Mouse (Mus musculus) heart, embryonic 11.5 days (tissue): ENCODE data around the gene Trmt1. TPM values are rescaled to one million over a fixed set of nuclear protein-coding genes. Genes with fewer than 3 reads are reported as not detected.
A peak's percentile ranks its signal among the peaks of the same experiment; 100 is the strongest.

Experiments used
- ATAC-seq: fragments of 200-750 bp; cut with Nextera tagmentation; replicated peaks from 2 replicates; pipeline ENCODE4 v1.8.0; 2017; ENCODE audit warnings: moderate library complexity; ENCODE audit not compliant: insufficient number of reproducible peaks, low FRiP score, low TSS enrichment
- H3K27ac ChIP-seq: fragments of 300-500 bp; sonication (generic); 2 replicates; pipeline ENCODE4 v1.5.1; 2014; ENCODE audit warnings: mild to moderate bottlenecking, low read depth, low read length
- H3K27me3 ChIP-seq: fragments of 300-500 bp; sonication (generic); 2 replicates; pipeline ENCODE4 v1.6.1; 2014; ENCODE audit warnings: mild to moderate bottlenecking, low read length, mixed read lengths; ENCODE audit not compliant: control insufficient read depth, insufficient read depth
- H3K36me3 ChIP-seq: fragments of 300-500 bp; sonication (generic); 2 replicates; pipeline ENCODE4 v1.6.1; 2014; ENCODE audit warnings: mild to moderate bottlenecking, low read length, moderate library complexity, mixed read lengths; ENCODE audit not compliant: control insufficient read depth, insufficient read depth
- H3K4me1 ChIP-seq: fragments of 300-500 bp; sonication (generic); 2 replicates; pipeline ENCODE4 v1.6.1; 2014; ENCODE audit warnings: low read length; ENCODE audit not compliant: control insufficient read depth, insufficient read depth
- H3K4me2 ChIP-seq: fragments of 300-500 bp; sonication (generic); 2 replicates; pipeline ENCODE4 v1.6.1; 2014; ENCODE audit warnings: mild to moderate bottlenecking, moderate library complexity
- H3K4me3 ChIP-seq: fragments of 300-500 bp; sonication (generic); 2 replicates; pipeline ENCODE4 v1.5.1; 2014; ENCODE audit warnings: low read depth, low read length
- H3K9ac ChIP-seq: fragments of 300-500 bp; sonication (generic); 2 replicates; pipeline ENCODE4 v1.6.1; 2014; ENCODE audit warnings: mild to moderate bottlenecking, low read depth, low read length, moderate library complexity
- H3K9me3 ChIP-seq: fragments of 300-500 bp; sonication (generic); replicated peaks from 2 replicates; pipeline ENCODE4 v1.6.1; 2016; ENCODE audit warnings: low read length; ENCODE audit not compliant: control insufficient read depth
- WGBS: fragments of 180-500 bp; shearing (Covaris S2); extraction: QIAGEN DNeasy Blood & Tissue Kit; methylation state at CpG from one replicate; pipeline ENCODE4 v1.1.7; 2014; ENCODE audit not compliant: insufficient replicate concordance; 5-methylcytosine and 5-hydroxymethylcytosine counted together
- polyA plus RNA-seq: library from polyadenylated mRNA; unstranded; fragments of >200 nt; fragmentation: Nextera tagmentation; extraction: Ambion mirVana; gene quantifications from 2 replicates; pipeline ENCODE4 v1.2.1, GENCODE M21; 2014

Gene Trmt1
- polyA plus RNA-seq, 1 experiment from 2014 or later = 51.6 TPM

DNA sequence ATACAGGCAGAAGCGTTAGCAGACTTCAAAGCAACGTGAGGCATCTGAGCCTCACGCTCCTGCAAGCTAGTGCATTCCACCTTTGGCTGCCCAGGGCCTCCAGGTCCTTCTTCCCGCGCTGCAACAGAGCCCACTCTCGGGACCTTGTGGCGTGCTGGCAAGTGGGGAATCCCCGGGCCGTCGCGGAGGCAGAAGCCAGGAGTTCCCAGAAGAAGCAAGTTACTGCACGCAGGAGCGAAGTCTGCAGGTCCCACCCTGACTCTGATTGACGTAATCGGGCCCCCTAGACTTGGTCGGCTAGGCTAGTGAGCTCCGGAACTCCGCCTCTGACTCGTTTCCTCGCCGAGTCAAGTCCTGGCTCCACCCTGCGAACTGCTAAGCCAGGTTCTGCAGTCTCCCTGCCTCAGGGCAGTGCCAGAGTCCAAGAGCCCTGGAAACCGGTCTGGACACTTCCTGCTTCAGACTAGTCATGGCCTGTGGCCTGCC is 29.4 kb upstream of the Trmt1 start:
- under 1% methylated on average over 23 of the region's 23 CpGs for WGBS
- H3K27ac ChIP-seq = peak overlapping the region; percentile 98
- peak overlapping the region; percentile 94 for H3K4me2 ChIP-seq
- H3K9me3 ChIP-seq = no peaks in the 10 kb centered on the region
- peak overlapping the region; percentile 47 for H3K4me3 ChIP-seq
- H3K27me3 ChIP-seq = no peaks in the 10 kb centered on the region
- H3K4me1 ChIP-seq = peaks cover 53% of the 10 kb centered on the region
- peak overlapping the region; percentile 82 for H3K9ac ChIP-seq
- peak; percentile 61 for ATAC-seq
- no peaks in the 10 kb centered on the region for H3K36me3 ChIP-seq

DNA sequence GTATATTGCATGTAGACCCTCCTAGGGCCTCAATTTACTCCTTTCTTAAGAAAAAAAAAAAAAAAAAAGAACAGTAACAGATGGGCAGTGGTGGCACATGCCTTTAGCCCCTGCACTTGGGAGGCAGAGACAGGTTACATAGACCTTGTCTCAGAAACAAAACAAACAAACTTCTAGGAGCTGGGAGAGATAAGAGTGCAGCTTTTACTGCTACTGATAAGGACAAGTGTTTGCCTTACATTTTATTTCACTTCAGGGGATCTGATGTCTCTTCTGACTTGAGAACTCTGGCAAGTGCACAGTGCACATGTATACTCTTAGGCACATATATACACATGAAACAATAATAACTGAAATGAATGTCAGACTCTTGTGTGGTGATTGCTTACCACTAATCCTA is 28.9 kb upstream of the Trmt1 start:
- H3K9me3 ChIP-seq = no peaks in the 10 kb centered on the region
- H3K9ac ChIP-seq = peak overlapping the region; percentile 82
- peak overlapping the region; percentile 94 for H3K4me2 ChIP-seq
- no peaks in the 10 kb centered on the region for H3K36me3 ChIP-seq
- H3K4me1 ChIP-seq = peaks cover 53% of the 10 kb centered on the region
- no peak for ATAC-seq
- H3K27ac ChIP-seq = peak overlapping the region; percentile 98
- H3K27me3 ChIP-seq = no peaks in the 10 kb centered on the region
- peak overlapping the region; percentile 47 for H3K4me3 ChIP-seq

GRCm38 (mm10) chr8:84657680-84658079 is 28.4 kb upstream of the Trmt1 start:
- H3K36me3 ChIP-seq = no peaks in the 10 kb centered on the region
- no peaks in the 10 kb centered on the region for H3K9me3 ChIP-seq
- no peak overlapping the region for H3K4me3 ChIP-seq
- H3K4me1 ChIP-seq = peaks cover 53% of the 10 kb centered on the region
- H3K27ac ChIP-seq = peak overlapping the region; percentile 98; the same call in 1 of the 2 replicates
- ATAC-seq = no peak
- 0 out of 2 replicates have a peak overlapping the region, but pooled peaks have one; percentile 6 for H3K9ac ChIP-seq
- whole genome bisulfite sequencing = 43% methylated on average over 4 of the region's 4 CpGs
- peak overlapping the region; percentile 94 for H3K4me2 ChIP-seq
- no peaks in the 10 kb centered on the region for H3K27me3 ChIP-seq

GRCm38 (mm10) chr8:84658951-84659350 is 27.2 kb upstream of the Trmt1 start:
- WGBS = 26% methylated on average over 1 of the region's 1 CpGs
- Histone ChIP-seq H3K9ac (0 out of 2 replicates have a peak overlapping the region, but pooled peaks have one; percentile 6), H3K27ac (peak overlapping the region; percentile 96), H3K27me3 (no peaks in the 10 kb centered on the region), H3K4me3 (peak overlapping the region; percentile 9; the same call in 1 of the 2 replicates), H3K9me3 (no peaks in the 10 kb centered on the region), H3K36me3 (no peaks in the 10 kb centered on the region), H3K4me1 (peaks cover 53% of the 10 kb centered on the region), H3K4me2 (no peak overlapping the region)
- ATAC-seq = no peak

DNA sequence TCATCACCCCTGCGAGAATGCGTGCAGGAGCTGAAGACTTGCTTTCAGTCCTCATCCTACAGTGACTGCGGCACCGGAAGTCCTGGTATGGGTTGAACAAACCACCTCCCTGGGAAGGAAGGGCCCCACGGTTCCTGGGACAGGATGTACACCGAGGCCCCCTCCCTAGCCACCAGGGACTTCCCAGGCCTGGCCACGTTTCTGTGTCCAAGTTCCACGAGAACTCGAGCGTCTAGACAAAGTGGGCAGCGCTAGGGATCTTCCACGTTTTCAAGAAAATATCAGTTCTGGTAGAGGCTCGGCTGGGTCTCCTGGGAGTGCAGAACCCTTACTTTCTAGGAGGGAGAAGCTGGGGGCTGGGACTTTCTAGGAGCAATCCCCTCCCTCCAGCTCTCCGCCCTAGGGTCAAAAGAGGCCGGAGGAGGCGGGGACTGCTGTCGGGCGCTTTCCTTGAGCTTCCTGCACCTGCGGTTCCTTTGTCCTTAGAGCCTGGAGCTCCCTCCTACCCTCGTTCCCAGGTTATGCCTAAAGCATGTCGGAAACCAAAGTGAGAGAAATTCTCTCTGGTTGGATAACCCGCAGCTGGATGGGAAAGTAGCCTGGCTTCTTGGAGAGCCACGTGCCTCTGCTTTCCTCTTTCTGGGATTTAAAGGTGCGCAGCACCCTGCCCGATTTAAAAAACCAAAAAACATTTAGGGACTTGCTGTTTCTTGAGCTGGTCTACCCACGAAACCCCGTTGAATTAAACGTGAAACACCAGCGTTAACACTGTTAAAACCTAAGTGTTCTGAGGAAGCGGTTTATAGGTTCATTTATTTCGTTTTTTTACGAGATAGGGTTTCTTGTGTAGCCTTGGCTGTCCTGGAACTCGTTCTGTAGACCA is 25.9 kb upstream of the Trmt1 start:
- peak overlapping the region; percentile 95 for H3K4me3 ChIP-seq
- ATAC-seq = no peak
- WGBS = 1% methylated on average over 33 of the region's 33 CpGs
- H3K4me2 ChIP-seq = peak overlapping the region; percentile 93
- H3K36me3 ChIP-seq = no peaks in the 10 kb centered on the region
- H3K27me3 ChIP-seq = no peaks in the 10 kb centered on the region
- H3K9ac ChIP-seq = peak overlapping the region; percentile 98
- peak overlapping the region; percentile 96 for H3K27ac ChIP-seq
- no peaks in the 10 kb centered on the region for H3K9me3 ChIP-seq
- H3K4me1 ChIP-seq = peaks cover 46% of the 10 kb centered on the region

DNA sequence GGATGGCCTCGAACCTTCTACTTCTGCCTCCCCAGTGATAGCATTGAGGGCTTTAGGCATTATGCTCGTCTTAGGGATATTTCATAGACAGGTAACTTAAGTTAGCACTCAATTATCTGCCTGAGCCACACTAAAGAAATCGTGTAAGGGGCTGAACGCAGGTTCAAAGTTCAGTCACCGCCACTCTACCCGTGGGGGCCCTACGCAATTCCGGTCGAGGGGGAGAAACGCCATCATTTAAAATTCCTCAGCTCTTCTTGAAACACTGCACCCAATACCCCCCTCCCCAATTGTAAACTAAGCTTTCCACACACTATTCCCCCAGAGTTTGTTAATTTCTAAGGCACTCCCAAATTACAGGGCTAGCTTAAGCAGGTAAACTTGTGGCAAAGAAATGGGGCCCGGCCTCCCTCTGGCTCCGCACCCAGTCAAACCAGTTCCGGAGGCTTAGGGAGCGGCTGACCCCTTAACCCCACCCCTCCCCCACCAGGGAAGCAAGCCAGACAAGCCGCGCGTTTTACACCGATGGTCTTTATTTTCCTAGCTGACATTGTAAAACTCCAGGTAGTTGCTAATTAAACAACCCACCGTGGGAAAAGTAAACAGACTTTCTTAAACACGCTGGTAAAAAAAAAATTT is 25.2 kb upstream of the Trmt1 start:
- ATAC-seq = no peak
- Histone ChIP-seq H3K36me3 (no peaks in the 10 kb centered on the region), H3K4me1 (peaks cover 48% of the 10 kb centered on the region), H3K4me3 (peak overlapping the region; percentile 95), H3K9me3 (no peaks in the 10 kb centered on the region), H3K9ac (peak overlapping the region; percentile 98), H3K4me2 (peak overlapping the region; percentile 93), H3K27me3 (no peaks in the 10 kb centered on the region), H3K27ac (peak overlapping the region; percentile 96)
- under 1% methylated on average over 20 of the region's 20 CpGs for WGBS

DNA sequence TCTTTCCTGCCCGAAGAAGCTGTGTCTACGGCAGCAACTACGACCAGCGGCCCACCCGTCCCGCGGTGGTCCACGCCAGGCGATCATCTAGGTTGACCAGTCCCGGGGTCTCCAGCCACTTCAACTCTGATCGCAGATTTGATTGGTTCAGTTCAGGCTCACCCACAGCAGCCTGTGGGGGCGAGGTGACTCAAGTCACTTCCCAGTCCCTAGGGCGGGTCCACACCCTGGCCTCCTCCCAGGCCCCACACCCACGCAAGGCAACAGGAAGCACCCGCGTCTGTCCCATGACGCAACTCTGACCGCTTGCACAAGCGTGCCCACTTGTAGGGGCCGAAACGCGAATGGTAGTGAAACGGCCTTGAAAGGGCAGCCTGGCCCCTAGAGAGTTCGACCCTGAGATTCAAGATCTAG is 24.6 kb upstream of the Trmt1 start:
- H3K4me3 ChIP-seq = peak overlapping the region; percentile 95
- peak overlapping the region; percentile 93 for H3K4me2 ChIP-seq
- H3K36me3 ChIP-seq = no peaks in the 10 kb centered on the region
- no peaks in the 10 kb centered on the region for H3K27me3 ChIP-seq
- peaks cover 46% of the 10 kb centered on the region for H3K4me1 ChIP-seq
- H3K9me3 ChIP-seq = no peaks in the 10 kb centered on the region
- under 1% methylated on average over 24 of the region's 24 CpGs for WGBS
- H3K27ac ChIP-seq = peak overlapping the region; percentile 96
- H3K9ac ChIP-seq = peak overlapping the region; percentile 98
- ATAC-seq = peak; percentile 51

- peaks cover 40% of the 10 kb centered on the region for H3K4me1 ChIP-seq
- WGBS = under 1% methylated on average over 60 of the region's 61 CpGs
- no peaks in the 10 kb centered on the region for H3K36me3 ChIP-seq
- 0 out of 2 replicates have a peak, but pooled peaks have one; percentile 3 for ATAC-seq
- peak overlapping the region; percentile 98 for H3K9ac ChIP-seq
- H3K4me2 ChIP-seq = peak overlapping the region; percentile 93
- no peaks in the 10 kb centered on the region for H3K9me3 ChIP-seq
- H3K4me3 ChIP-seq = peak overlapping the region; percentile 95
- no peaks in the 10 kb centered on the region for H3K27me3 ChIP-seq
- peak overlapping the region; percentile 96 for H3K27ac ChIP-seq
These were observed 24.0 kb upstream of the Trmt1 start for GRCm38 (mm10) chr8:84661961-84662571.
